Mouse (Mus musculus) forebrain, postnatal 0 days (tissue): ENCODE data around the gene Gm21983. TPM values are rescaled to one million over a fixed set of nuclear protein-coding genes. Genes with fewer than 3 reads are reported as not detected.
A peak's percentile ranks its signal among the peaks of the same experiment; 100 is the strongest.

Experiments used
- ATAC-seq: fragments of 200-750 bp; cut with Nextera tagmentation; 2 replicates; pipeline ENCODE4 v1.8.0; 2017; ENCODE audit warnings: mild to moderate bottlenecking, moderate library complexity
- DNase-seq: peaks from one replicate; pipeline ENCODE4 v3.0.0-alpha.2; 2015
- H3K27ac ChIP-seq: fragments of 300-500 bp; sonication (generic); 2 replicates; pipeline ENCODE4 v1.5.1; 2014; ENCODE audit warnings: low read depth, mild to moderate bottlenecking, antibody characterized with exemption, low read length, moderate library complexity, mixed read lengths
- H3K27me3 ChIP-seq: fragments of 300-500 bp; sonication (generic); 2 replicates; pipeline ENCODE4 v1.6.1; 2014; ENCODE audit warnings: mild to moderate bottlenecking, low read length, mixed read lengths; ENCODE audit not compliant: insufficient read depth
- H3K36me3 ChIP-seq: fragments of 300-500 bp; sonication (generic); 2 replicates; pipeline ENCODE4 v1.6.1; 2014; ENCODE audit warnings: mild to moderate bottlenecking, moderate library complexity; ENCODE audit not compliant: insufficient read depth
- H3K4me1 ChIP-seq: fragments of 300-500 bp; sonication (generic); 2 replicates; pipeline ENCODE4 v1.6.1; 2014; ENCODE audit warnings: antibody characterized with exemption; ENCODE audit not compliant: insufficient read depth
- H3K4me2 ChIP-seq: fragments of 300-500 bp; sonication (generic); 2 replicates; pipeline ENCODE4 v1.6.1; 2014; ENCODE audit warnings: low read depth, mild to moderate bottlenecking, moderate library complexity
- H3K4me3 ChIP-seq: fragments of 300-500 bp; sonication (generic); 2 replicates; pipeline ENCODE4 v1.5.1; 2014; ENCODE audit warnings: low read depth, low read length, mixed read lengths
- H3K9ac ChIP-seq: fragments of 300-500 bp; sonication (generic); 2 replicates; pipeline ENCODE4 v1.6.1; 2014; ENCODE audit warnings: mild to moderate bottlenecking
- H3K9me3 ChIP-seq: fragments of 300-500 bp; sonication (generic); 2 replicates; pipeline ENCODE4 v1.6.1; 2016; ENCODE audit warnings: low read length
- CTCF ChIP-seq: sonication (generic); IDR thresholded peaks from 2 replicates; pipeline ENCODE4 v1.5.1; 2016; ENCODE audit warnings: antibody characterized with exemption, control low read depth, low read depth
- WGBS: fragments of 180-500 bp; shearing (Covaris S2); extraction: QIAGEN DNeasy Blood & Tissue Kit; methylation state at CpG from one replicate; pipeline ENCODE4 v1.1.7; 2014; 5-methylcytosine and 5-hydroxymethylcytosine counted together
- polyA plus RNA-seq: library from polyadenylated mRNA; unstranded; fragments of >200 nt; fragmentation: Nextera tagmentation; extraction: Ambion mirVana; gene quantifications from 2 replicates; pipeline ENCODE4 v1.2.1, GENCODE M21; 2015
- total RNA-seq: library from RNA; depleted of rRNA; stranded (reverse); fragments of >200 nt; gene quantifications from 2 replicates; pipeline ENCODE4 v1.2.3, GENCODE M21; 2014

The Gm21983 gene
- total and polyA plus RNA-seq, 2 experiments from 2014 or later, result not detected

- H3K27ac ChIP-seq, result no peak overlapping the region
Measured at GRCm38 (mm10) chr7:27133757-27134156, 47.1 kb downstream of the Gm21983 start.

DNA sequence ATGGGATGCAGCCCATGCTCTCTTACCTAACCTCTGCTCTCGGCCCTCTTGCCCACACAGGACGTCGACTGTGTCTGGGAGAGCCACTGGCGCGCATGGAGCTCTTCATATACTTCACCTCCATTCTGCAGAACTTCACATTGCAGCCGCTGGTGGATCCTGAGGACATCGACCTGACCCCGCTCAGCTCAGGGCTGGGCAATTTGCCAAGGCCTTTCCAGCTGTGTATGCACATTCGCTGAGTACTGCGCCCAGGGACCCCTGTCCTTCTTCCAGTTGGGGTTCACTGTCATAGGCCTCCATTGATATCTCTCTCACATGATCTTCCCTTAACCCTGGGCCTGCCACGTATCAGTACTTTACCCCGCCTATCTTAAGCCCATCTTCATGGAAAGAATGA lies 47.7 kb downstream of the Gm21983 start:
- ATAC-seq (no peak), DNase-seq (no peak)
- Histone ChIP-seq H3K27ac (no peak overlapping the region), H3K4me2 (no peak overlapping the region), H3K4me3 (no peak overlapping the region), H3K36me3 (no peaks in the 10 kb centered on the region), H3K27me3 (no peaks in the 10 kb centered on the region), H3K9me3 (no peaks in the 10 kb centered on the region), H3K9ac (no peak overlapping the region), H3K4me1 (no peaks in the 10 kb centered on the region)
- 66% methylated on average over 12 of the region's 12 CpGs for WGBS
- no peak for TF ChIP-seq CTCF

More at GRCm38 (mm10) chr7:27133757-27134156, 47.1 kb downstream of the Gm21983 start:
- no peak overlapping the region for H3K9ac ChIP-seq
- no peak overlapping the region for H3K4me2 ChIP-seq
- H3K4me1 ChIP-seq, result no peaks in the 10 kb centered on the region
- no peak for TF ChIP-seq CTCF
- DNase-seq, result no peak
- ATAC-seq, result no peak
- no peaks in the 10 kb centered on the region for H3K9me3 ChIP-seq
- WGBS, result 87% methylated on average over 4 of the region's 4 CpGs
- no peaks in the 10 kb centered on the region for H3K27me3 ChIP-seq
- H3K4me3 ChIP-seq, result no peak overlapping the region
- H3K36me3 ChIP-seq, result no peaks in the 10 kb centered on the region

DNA sequence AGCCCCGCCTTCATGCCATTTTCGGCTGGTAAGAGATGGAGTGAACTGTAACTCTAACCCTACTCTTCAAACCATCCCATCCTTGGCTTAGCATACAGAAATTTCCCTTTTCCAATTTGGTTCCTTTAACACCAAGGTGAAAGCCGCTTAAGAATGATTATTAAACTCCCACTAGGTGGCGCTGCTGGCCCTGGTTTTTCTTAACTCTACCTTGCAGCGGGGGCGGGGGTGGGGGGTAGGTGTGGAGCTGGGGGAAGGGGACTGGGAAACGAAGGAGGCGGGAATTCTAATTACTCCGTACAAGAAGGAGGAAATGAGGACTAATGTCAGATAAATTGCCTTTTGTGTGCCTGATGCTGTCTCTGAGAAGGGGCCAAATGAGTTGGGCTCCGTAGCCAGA lies 48.3 kb downstream of the Gm21983 start:
- ATAC-seq (peak; percentile 45; the same call in 1 of the 2 replicates), DNase-seq (peak; percentile 64)
- Histone ChIP-seq H3K9ac (no peak overlapping the region), H3K4me3 (no peak overlapping the region), H3K36me3 (no peaks in the 10 kb centered on the region), H3K4me1 (no peaks in the 10 kb centered on the region), H3K9me3 (no peaks in the 10 kb centered on the region), H3K4me2 (0 out of 2 replicates have a peak overlapping the region, but pooled peaks have one; percentile 11), H3K27me3 (no peaks in the 10 kb centered on the region), H3K27ac (no peak overlapping the region)
- peak; percentile 50 for TF ChIP-seq CTCF
- 13% methylated on average over 10 of the region's 10 CpGs for WGBS

GRCm38 (mm10) chr7:27131387-27131786 lies 49.5 kb downstream of the Gm21983 start:
- no peak for ATAC-seq
- WGBS, result 64% methylated on average over 2 of the region's 2 CpGs
- H3K4me1 ChIP-seq, result no peaks in the 10 kb centered on the region
- H3K9ac ChIP-seq, result no peak overlapping the region
- no peak overlapping the region for H3K27ac ChIP-seq
- no peaks in the 10 kb centered on the region for H3K36me3 ChIP-seq
- no peaks in the 10 kb centered on the region for H3K9me3 ChIP-seq
- no peaks in the 10 kb centered on the region for H3K27me3 ChIP-seq
- H3K4me3 ChIP-seq, result no peak overlapping the region
- no peak for DNase-seq
- H3K4me2 ChIP-seq, result no peak overlapping the region
- TF ChIP-seq CTCF, result no peak

- DNase-seq (no peak), ATAC-seq (no peak)
- Histone ChIP-seq H3K27ac (no peak overlapping the region), H3K27me3 (no peaks in the 10 kb centered on the region), H3K36me3 (no peaks in the 10 kb centered on the region), H3K4me3 (no peak overlapping the region), H3K4me2 (no peak overlapping the region), H3K9ac (no peak overlapping the region), H3K9me3 (no peaks in the 10 kb centered on the region), H3K4me1 (no peaks in the 10 kb centered on the region)
- WGBS, result 92% methylated on average over 22 of the region's 22 CpGs
- TF ChIP-seq CTCF, result no peak
Measured at GRCm38 (mm10) chr7:27130521-27131370, 50.1 kb downstream of the Gm21983 start.

DNA sequence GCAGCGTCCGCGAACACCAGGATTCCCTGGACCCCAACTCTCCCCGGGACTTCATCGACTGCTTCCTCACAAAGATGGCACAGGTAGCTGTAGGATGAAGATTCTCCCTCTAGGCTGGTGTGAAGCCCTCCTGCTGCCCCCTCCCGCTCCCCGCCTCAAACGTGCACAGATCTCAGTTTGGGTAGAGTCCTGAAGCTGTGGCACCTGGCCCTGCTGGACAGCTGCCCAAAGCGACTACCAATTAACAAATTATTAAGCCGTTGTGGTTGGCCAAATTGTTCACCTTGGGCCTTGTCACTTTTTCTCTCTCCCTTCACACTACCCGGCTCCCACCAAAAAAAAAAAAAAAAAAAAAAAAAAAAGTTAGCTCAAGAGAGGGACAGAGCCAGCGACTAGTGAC lies 51.1 kb downstream of the Gm21983 start:
- H3K36me3 ChIP-seq, result no peaks in the 10 kb centered on the region
- ATAC-seq (no peak), DNase-seq (no peak)
- no peak overlapping the region for H3K27ac ChIP-seq
- no peak overlapping the region for H3K4me3 ChIP-seq
- no peaks in the 10 kb centered on the region for H3K27me3 ChIP-seq
- H3K4me1 ChIP-seq, result no peaks in the 10 kb centered on the region
- TF ChIP-seq CTCF, result no peak
- no peak overlapping the region for H3K9ac ChIP-seq
- H3K9me3 ChIP-seq, result no peaks in the 10 kb centered on the region
- 83% methylated on average over 12 of the region's 12 CpGs for WGBS
- H3K4me2 ChIP-seq, result no peak overlapping the region

GRCm38 (mm10) chr7:27128946-27129345 lies 51.9 kb downstream of the Gm21983 start:
- Histone ChIP-seq H3K9ac (no peak overlapping the region), H3K36me3 (no peaks in the 10 kb centered on the region), H3K4me3 (no peak overlapping the region), H3K4me2 (no peak overlapping the region), H3K27me3 (no peaks in the 10 kb centered on the region), H3K9me3 (no peaks in the 10 kb centered on the region), H3K27ac (no peak overlapping the region), H3K4me1 (no peaks in the 10 kb centered on the region)
- WGBS, result 90% methylated on average over 13 of the region's 13 CpGs
- ATAC-seq, result no peak
- no peak for DNase-seq
- no peak for TF ChIP-seq CTCF
